In the genomic region with DNA sequence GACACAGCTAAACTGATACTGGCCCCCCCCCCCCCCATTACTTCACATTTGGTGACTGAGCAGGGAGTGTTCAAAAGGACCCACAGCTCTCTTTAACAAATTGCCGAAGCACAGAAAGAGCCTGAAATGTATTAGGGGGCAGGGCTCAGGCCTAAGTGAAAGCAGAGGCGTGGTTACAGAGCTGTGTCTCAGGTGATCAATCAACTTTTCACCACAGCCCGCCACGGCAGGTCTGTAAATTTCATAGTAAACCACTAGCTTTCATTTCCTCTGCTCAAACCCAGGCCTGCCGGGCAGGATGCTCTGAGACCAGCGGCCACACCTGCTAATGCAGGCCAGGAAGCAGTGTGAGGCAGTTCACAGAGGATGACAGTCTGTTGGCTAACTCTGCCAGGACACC, we compare ENCODE assay signal across 20 mouse cellular contexts.
DNase-seq lines count a peak whose midpoint lies in the region; ATAC-seq lines count a peak whose summit lies in the region.
"Had no signal": no experiment of that assay in that cellular context is flagged by ENCODE, and none has a peak within 500 bp of the region (broad histone marks: within the 10 kb centered on the region; RNA-seq: fewer than 3 reads in every experiment).

No protein-coding gene starts in this region.

- peak; percentile 14 for DNase-seq in CD4-positive, CD25-positive, alpha-beta regulatory T cell, adult 2 months (ENCODE audit: low read depth, low spot score)
- peak; percentile 23 for DNase-seq in induced T-regulatory cell, adult 2 months (ENCODE audit: low read depth)
- no peak for DNase-seq in urinary bladder, postnatal 10 days (ENCODE audit: low spot score)
- no peak for DNase-seq in heart, postnatal 10 days
- DNase-seq: cerebellum, adult 9-11 months; kidney, adult 18-20 months; kidney, postnatal 36 days; lung, adult 2 months; lung, postnatal 36 days; retina, postnatal 1 day; thymus, postnatal 14 days had no signal

- H3K4me2 ChIP-seq in heart, embryonic 12.5 days: no peak overlapping the region
- H3K4me2 ChIP-seq: heart, embryonic 13.5 days; midbrain, embryonic 12.5 days had no signal

- WGBS in heart, embryonic 12.5 days: 58% methylated on average over 6 of the region's 6 CpGs

- no peaks in the 10 kb centered on the region for H3K9me3 ChIP-seq in heart, embryonic 12.5 days (replicated peaks)
- H3K9me3 ChIP-seq: heart, embryonic 13.5 days; midbrain, embryonic 12.5 days had no signal

- peaks cover 13% of the 10 kb centered on the region for H3K4me1 ChIP-seq in heart, embryonic 12.5 days (replicated peaks)

- no peak overlapping the region for H3K9ac ChIP-seq in heart, embryonic 12.5 days
- H3K9ac ChIP-seq: heart, embryonic 13.5 days; midbrain, embryonic 12.5 days had no signal

- peak; percentile 54 for ATAC-seq in activated CD4-positive, CD25-positive, alpha-beta regulatory T cell, adult 4 months
- peak; percentile 44 for ATAC-seq in megakaryocyte progenitor cell, adult 5-6 weeks (replicated peaks; ENCODE audit: poor library complexity)
- ATAC-seq in heart, embryonic 12.5 days (ENCODE audit: insufficient number of reproducible peaks, low FRiP score): no peak
- ATAC-seq: forebrain, embryonic 14.5 days; Patski had no signal

- intact Hi-C loops in heart, postnatal 10 days (cut with DNase I): no loop called here

- no peak overlapping the region for H3K4me3 ChIP-seq in heart, embryonic 12.5 days
- H3K4me3 ChIP-seq: erythroblast, embryonic 14.5 days; heart, embryonic 13.5 days; midbrain, embryonic 12.5 days; myocyte had no signal

- peaks cover 5% of the 10 kb centered on the region for H3K36me3 ChIP-seq in heart, embryonic 12.5 days

- H3K27ac ChIP-seq in heart, embryonic 12.5 days (ENCODE audit: poor library complexity, severe bottlenecking): no peak overlapping the region
- H3K27ac ChIP-seq: heart, embryonic 13.5 days; midbrain, embryonic 12.5 days had no signal

- no peaks in the 10 kb centered on the region; the same call in 1 of the 2 replicates for H3K27me3 ChIP-seq in heart, embryonic 12.5 days (replicated peaks)
- H3K27me3 ChIP-seq: heart, embryonic 13.5 days; midbrain, embryonic 12.5 days; Patski had no signal

Comparison
In these comparisons a context has a peak if more than half of its experiments do, and no peak if none do; other contexts are left out.
1. DNase-seq: peak in CD4-positive, CD25-positive, alpha-beta regulatory T cell, adult 2 months (single experiment) and induced T-regulatory cell, adult 2 months (single experiment); none in urinary bladder, postnatal 10 days (single experiment) and heart, postnatal 10 days (0 of 2).